9 mouse cellular contexts compared by ENCODE assay signal in the genomic region with DNA sequence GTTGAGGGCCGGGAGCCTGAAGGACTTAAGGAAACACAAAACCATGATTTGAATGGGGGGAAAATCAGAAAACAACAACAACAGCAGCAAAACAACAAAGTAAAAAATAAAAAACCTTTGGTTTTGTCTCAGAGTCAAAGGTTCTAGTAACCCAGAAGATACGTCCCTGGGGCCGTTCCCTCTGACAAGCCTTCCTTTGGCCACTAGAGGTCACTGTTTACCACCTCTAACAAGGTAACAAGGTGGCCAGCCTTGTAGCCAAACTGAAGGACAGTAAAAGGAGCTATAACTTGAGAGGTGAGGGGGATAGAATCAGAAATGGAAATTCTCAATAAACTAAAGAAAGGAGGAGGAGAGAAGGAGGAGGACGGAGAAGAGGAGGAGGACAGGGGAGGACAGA. TPM values are rescaled to one million over a fixed set of nuclear protein-coding genes. Genes with fewer than 3 reads are reported as not detected.
DNase-seq lines count a peak whose midpoint lies in the region; ATAC-seq and TF ChIP-seq lines count a peak whose summit lies in the region.
"Had no signal": no experiment of that assay in that cellular context is flagged by ENCODE, and none has a peak within 500 bp of the region (broad histone marks: within the 10 kb centered on the region; RNA-seq: fewer than 3 reads in every experiment).

No protein-coding gene starts in this region.

- H3K27ac ChIP-seq in cortical plate, adult 2 months (ENCODE audit: insufficient read depth, low read length), result 0 out of 2 replicates have a peak overlapping the region, but pooled peaks have one; percentile 12
- H3K27ac ChIP-seq in spleen, adult 2 months (ENCODE audit: insufficient read depth, low read length), result no peak overlapping the region
- H3K27ac ChIP-seq: limb, embryonic 13.5 days had no signal

- intact Hi-C loops in heart, postnatal 10 days (cut with DNase I), result loop anchor here (1.0 to 5.0 kb wide), 5 partner anchors 66 to 236 kb away; no protein-coding TSS in a partner anchor

- TF ChIP-seq CTCF in cortical plate, adult 2 months (IDR thresholded peaks at IDR 0.05; ENCODE audit: extremely low read depth, insufficient read depth, low read length), result peak; percentile 79
- peak; percentile 81; the same call in 1 of the 2 replicates for TF ChIP-seq CTCF in spleen, adult 2 months (IDR thresholded peaks at IDR 0.05; ENCODE audit: extremely low read depth, insufficient read depth, insufficient read length, insufficient replicate concordance)

- H3K4me3 ChIP-seq in cortical plate, adult 2 months (ENCODE audit: insufficient read depth, low read length), result no peak overlapping the region
- H3K4me3 ChIP-seq in spleen, adult 2 months (ENCODE audit: extremely low read depth, insufficient read depth, insufficient read length), result no peak overlapping the region
- H3K4me3 ChIP-seq: limb, embryonic 13.5 days had no signal

- H3K36me3 ChIP-seq in spleen, adult 2 months (ENCODE audit: control insufficient read depth, insufficient read depth, low read length), result peaks cover 3% of the 10 kb centered on the region

- H3K4me1 ChIP-seq in cortical plate, adult 2 months (ENCODE audit: control insufficient read depth, insufficient read depth, low read length), result no peaks in the 10 kb centered on the region
- peaks cover 5% of the 10 kb centered on the region; the same call in 1 of the 2 replicates for H3K4me1 ChIP-seq in spleen, adult 2 months (ENCODE audit: control insufficient read depth, insufficient read depth, insufficient read length)
- H3K4me1 ChIP-seq: limb, embryonic 13.5 days had no signal

- 33% methylated on average over 4 of the region's 4 CpGs for WGBS in spleen, adult 2 months

- TF ChIP-seq POLR2A in cortical plate, adult 2 months (IDR thresholded peaks at IDR 0.05; ENCODE audit: extremely low read depth, insufficient read depth, low read length), result no peak
- no peak for TF ChIP-seq POLR2A in spleen, adult 2 months (IDR thresholded peaks at IDR 0.05; ENCODE audit: low read depth, low read length)

- ATAC-seq in frontal cortex, adult (ENCODE audit: low TSS enrichment), result peak; percentile 83
- ATAC-seq in megakaryocyte progenitor cell, adult 5-6 weeks (replicated peaks; ENCODE audit: poor library complexity), result peak; percentile 87

- no peaks in the 10 kb centered on the region; the same call in 1 of the 2 replicates for H3K27me3 ChIP-seq in spleen, adult 2 months (ENCODE audit: control insufficient read depth, insufficient read depth, low read length)
- H3K27me3 ChIP-seq: limb, embryonic 13.5 days had no signal

- no peak for DNase-seq in frontal cortex, postnatal 10 days (ENCODE audit: low spot score in 2 of 2)
- peak; percentile 73 for DNase-seq in R1 (ENCODE audit: low read depth, low spot score)
- peak; percentile 81 to 83 for DNase-seq in heart, postnatal 10 days
- peak; percentile 47 to 75 for DNase-seq in layer of hippocampus, adult 18-20 months (ENCODE audit: low spot score in 2 of 2)
- DNase-seq in spleen, adult 2 months (ENCODE audit: low read depth in 1 of 2, low spot score in 2 of 2), result peak; percentile 52 to 66

RNA-seq across cellular contexts. Expression of a gene that starts 42.3 kb away (rescaled TPM):
- polyA plus RNA-seq in cortical plate, adult 2 months (2012; rRNA removed), result 18.1 and 18.9 TPM in 2 replicates
- total RNA-seq in heart, postnatal 10 days (2021), result 100 to 1,000 TPM in 1 of 2 experiments, 10 to 100 TPM in 1; 65.1 to 106 TPM
- 10 to 100 TPM; 27.3 TPM for total RNA-seq in layer of hippocampus, adult 18-20 months (2021)
- total RNA-seq in megakaryocyte progenitor cell, adult 5-6 weeks (2015), result 3.8 and 5.3 TPM in 2 replicates
- 5.8 and 7.8 TPM in 2 replicates for total RNA-seq in megakaryocyte progenitor cell, adult 5-6 weeks (2017)
- polyA plus RNA-seq in spleen, adult 2 months (2012; rRNA removed), result 10.6 and 13.3 TPM in 2 replicates

Comparison
In these comparisons a context has a peak if more than half of its experiments do, and no peak if none do; other contexts are left out.
1. DNase-seq: peak in R1 (single experiment), heart, postnatal 10 days (2 of 2), layer of hippocampus, adult 18-20 months (2 of 2) and spleen, adult 2 months (2 of 2); none in frontal cortex, postnatal 10 days (0 of 2).